Mouse (Mus musculus) liver, postnatal 0 days (tissue): ENCODE data around the gene Ddb2.

Source experiments
- CTCF ChIP-seq: sonication (generic); IDR thresholded peaks from 2 replicates; pipeline ENCODE4 v1.5.1; 2016; ENCODE audit warnings: antibody characterized with exemption, low read depth
- EP300 ChIP-seq: IDR thresholded peaks from 2 replicates; pipeline ENCODE4 v1.6.1; 2016; ENCODE audit warnings: antibody characterized with exemption, low read depth, mild to moderate bottlenecking

- TF ChIP-seq CTCF (no peak), EP300 (no peak)
Observed at GRCm38 (mm10) chr2:91190501-91190900, 46.3 kb downstream of the Ddb2 start.
